Mouse (Mus musculus) cerebellum, adult 9-10 months (tissue): Measurements from ENCODE around the gene Mertk.

Source experiments
- DNase-seq: peaks from one replicate; pipeline ENCODE4 v3.0.0; 2022

Gene Mertk

DNA sequence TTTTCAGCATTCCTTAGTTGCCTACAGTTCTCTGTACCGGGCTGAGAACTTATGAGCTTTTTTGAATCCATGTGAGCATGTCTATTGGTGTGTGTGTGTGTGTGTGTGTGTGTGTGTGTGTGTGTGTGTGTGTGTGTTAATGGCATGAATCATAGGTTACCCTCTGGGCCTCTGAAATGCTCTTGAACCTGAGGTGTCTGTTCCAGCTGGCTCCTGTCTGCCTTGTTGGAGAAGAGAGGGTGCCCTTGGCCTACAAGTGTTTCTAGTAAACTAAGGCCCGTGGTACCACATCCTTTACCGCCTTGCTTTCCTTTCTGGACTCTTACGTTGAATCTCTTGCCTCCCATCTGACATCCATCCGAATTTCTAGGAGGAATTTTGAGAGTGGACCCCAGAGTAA, 27.3 kb downstream of the Mertk start:
- DNase-seq = no peak

DNA sequence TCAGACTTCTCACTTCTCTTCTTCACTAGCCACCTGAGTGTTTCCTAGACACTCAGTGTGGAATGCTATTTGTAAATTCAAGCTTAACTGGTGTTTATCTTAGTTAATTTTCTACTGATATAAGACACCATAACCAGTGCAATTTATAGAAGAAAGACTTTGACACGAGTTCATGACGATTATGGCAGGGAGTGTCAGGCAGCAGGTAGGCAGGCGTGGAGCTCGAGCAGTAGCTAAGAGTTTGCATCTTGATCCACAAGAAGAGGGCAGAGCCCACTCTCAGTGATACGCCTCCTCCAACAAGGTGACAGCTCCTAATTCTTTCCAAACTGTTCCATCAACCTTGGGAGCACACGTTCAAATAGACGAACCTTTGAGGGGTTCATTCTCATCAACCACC, 27.9 kb downstream of the Mertk start:
- no peak for DNase-seq

DNA sequence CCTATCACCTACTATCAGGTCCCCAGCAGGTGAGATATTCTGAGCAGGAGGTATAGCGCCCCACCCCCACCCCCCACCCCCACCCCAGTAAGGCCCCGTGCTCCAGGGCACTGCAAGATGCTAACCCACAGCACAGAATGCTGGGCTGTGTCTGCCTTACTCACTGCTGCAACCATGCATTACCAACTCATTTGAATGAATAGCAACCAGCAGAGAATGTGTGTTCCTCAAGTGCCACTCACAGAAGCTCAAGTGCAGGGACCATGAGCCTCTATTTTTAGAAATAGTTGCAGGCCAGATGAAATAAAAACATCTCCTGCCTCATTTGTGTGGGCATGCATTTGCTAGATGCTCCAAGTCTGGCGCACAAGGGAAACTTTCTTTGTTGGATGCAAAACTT, 28.8 kb downstream of the Mertk start:
- no peak for DNase-seq

DNA sequence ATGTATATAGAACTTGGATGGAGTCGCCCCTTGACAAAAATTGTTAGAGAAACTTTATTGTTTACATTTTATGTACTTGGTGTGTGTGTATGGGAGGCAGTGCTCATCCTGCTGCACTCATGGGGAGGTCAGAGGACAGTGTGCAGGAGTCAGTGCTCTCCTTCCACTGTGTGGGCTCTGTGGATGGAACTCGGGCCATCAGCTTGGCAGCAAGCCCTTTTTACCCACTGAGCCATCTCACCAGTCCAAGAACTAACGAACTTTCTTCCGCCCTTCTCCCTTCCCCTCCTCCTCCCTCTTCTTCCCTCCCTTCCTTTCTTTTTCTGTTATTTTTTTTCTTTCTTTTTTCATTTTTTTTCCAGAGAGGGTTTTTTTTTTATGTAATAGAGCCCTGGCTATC, 29.3 kb downstream of the Mertk start:
- no peak for DNase-seq

DNA sequence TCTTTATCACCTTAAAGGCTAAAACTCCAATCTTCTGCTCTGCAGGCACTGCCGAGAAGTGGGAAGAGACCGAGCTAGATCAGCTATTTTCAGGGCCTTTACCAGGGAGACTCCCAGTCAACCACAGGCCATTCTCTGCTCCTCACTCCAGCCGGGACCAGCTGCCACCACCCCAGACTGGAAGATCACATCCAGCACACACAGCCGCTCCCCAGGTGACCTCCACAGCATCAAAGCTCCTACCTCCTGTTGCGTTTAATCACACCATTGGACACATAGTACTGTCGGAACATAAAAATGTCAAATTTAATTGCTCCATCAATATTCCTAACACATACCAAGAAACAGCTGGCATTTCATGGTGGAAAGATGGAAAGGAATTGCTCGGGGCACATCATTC, 30.4 kb downstream of the Mertk start:
- no peak for DNase-seq

DNA sequence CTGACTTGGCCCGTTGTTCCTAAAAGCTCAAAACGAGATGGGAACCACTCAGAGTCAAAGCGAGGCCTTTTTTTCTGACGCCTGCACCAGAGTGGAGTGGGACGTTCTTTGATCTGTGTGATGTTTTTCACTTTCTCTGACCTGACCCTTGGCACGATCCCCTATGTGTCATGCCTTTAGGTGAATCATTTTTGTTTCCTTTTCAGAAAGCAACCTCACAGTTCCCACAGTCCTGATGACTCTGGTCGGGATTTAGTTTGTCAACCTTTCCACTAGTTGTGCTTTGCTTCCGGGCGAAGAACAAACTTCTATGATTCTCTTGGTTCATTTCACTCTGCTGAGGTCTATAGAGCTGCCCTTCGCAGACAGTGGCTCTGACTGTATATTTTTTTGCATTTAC, 32.8 kb downstream of the Mertk start:
- no peak for DNase-seq

DNA sequence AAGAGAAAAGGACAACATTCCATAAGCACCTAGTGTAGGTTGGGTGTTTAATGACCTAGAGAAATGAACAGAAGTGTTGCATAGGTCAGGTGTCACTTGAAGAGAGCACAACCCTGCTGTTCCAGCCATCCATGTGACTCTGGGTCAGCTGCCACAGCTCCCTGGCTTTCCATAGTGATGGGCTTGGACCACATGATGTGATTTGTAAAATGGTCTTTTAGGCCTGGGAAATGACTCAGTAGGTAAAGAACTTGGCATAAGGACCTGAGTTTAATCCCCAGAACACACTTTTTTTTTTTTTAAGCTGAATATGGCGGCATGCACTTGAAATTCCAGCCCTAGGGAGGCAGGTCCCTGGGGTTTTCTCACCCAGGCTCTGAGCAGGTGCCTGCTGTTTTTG, 33.2 kb downstream of the Mertk start:
- no peak for DNase-seq

DNA sequence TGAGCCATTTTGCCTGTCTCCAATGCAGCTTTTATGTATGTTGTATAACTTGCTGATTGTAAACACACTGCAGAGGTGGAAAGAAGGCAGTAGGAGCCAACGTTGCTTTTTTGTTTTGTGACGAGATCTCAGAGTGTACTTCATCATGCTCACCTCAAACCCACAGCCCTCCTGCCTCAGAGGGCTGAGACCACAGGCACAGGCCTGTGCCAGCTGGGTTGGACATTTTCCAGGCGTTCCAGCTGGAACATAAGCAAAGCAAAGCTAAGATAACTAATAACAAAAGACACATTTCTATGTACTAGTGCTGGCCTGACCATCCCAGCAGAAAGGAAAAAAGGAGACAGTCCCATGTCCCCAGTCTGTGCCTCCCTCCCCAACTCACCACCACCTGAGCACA, 36.3 kb downstream of the Mertk start:
- DNase-seq = no peak

DNA sequence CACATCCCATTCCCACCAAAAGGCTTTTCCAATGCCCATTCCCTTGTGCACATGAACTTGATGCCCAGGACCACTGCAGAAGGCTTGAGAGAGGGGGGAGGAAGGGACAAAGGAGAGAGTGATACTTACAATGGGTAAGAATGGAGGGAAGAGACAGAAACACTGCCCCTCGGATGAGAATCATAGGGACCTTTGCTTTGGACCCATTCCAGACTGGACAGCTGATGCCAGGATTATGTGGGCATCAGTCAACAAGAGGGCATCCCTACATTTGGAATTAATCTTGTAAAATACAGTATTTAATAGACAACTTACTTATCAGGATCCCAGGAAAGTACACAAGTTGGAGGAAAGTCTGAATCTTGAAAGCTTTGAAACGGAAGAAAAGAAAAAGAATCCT, 38.3 kb downstream of the Mertk start:
- DNase-seq = no peak

DNA sequence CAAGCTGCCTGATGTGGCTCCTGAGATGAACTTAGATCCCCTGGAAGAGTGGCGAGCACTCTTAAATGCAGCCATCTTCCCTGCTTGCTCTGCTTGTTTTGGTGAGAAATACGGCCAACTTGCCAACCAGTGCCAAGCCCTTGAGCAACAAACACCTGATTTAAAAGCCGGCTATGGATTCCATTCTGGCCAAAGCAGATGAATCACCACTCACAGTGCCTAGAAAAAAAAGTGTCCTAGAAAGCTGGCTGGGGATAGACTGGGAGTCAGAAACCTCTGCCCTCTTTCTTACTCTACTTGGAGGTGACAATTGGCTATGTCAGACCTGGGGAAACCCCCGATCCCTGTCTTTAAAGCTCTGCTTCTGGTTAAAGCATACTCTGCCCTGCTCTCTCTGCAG, 39.0 kb downstream of the Mertk start:
- DNase-seq = no peak

DNA sequence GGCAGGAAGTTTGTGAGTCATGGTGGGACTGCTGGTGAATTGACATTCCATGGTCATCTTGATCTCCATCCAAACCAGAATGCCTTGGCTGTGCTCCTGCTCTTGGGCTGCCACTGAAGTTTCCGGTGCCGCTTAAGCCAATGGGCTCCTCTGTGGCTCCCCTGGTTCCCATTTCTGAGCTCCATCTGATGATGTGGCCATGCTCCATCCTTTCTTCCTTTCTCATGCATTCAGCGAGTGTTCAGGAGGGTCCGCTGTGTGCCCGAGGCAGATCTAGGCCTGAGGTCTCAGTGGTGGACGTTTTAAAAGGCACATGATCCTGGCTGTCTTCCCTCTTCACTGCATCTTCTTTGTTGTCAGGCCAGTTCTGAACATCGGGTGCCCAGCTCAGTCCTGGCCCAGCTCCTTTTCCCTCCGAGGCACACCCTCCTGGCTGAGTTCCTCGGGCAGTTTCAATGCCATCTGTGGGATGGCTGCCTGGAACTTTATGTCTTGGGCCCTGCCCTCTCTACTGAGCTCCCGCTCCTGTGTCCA, 40.0 kb downstream of the Mertk start:
- peak; percentile 45 for DNase-seq

DNA sequence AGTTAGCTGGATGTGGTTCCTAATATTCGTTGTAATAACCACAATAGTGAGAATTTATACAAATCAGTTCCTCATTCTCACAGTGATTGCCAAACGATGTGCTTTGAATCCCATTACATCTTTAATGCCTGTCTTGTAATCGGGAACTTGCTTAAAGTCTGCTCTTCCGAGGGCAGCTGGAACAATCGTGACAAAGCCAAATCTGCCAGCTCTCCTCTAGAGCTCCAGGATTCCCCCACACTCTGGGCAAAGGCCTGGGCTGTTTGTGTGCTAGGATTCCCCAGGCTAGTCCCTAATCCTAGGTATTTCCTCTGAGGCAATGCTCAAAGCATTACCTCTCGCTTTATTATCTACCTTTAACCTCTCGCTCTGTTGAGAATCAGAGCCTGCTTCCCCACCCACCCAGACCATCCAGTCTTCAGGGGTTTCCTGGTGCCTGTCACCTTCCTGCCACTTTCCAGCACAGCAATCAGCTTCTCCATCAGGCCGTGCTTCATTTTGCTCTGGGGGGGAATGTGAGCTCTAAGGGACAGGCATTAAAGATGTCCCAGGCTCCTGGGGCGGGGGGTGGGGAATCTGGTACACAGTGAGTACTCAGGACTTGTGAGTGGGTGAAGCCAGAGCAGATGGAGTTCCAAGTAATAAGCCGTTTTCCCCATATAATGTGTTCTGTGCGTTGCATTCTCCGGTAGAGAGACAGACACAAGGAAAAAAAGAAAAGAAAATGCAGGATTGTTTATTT, 47.3 kb downstream of the Mertk start:
- DNase-seq = no peak

DNA sequence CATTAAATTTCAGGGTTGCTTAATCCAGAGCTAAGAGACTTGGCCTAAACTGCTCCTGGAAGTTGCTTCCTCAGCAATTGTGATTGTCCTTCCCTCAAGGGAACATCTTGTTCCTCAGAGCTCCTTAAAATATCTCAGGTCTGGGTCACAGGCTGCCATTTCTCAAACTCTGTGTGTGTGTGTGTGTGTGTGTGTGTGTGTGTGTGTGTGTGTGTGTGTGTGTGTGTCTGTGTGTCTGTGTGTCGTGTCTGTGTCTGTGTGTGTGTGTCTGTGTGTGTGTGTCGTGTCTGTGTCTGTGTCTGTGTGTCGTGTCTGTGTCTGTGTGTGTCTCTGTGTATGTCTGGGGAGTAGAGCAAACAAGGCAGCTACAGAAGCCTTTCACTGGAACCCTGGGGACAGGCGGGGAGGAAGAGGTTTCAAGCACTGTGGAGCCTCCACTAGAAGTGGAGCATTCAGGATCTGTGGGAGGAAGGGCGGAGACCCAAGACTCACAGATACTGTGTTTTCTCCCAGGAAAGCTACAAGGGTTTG, 47.9 kb downstream of the Mertk start:
- DNase-seq = no peak

DNA sequence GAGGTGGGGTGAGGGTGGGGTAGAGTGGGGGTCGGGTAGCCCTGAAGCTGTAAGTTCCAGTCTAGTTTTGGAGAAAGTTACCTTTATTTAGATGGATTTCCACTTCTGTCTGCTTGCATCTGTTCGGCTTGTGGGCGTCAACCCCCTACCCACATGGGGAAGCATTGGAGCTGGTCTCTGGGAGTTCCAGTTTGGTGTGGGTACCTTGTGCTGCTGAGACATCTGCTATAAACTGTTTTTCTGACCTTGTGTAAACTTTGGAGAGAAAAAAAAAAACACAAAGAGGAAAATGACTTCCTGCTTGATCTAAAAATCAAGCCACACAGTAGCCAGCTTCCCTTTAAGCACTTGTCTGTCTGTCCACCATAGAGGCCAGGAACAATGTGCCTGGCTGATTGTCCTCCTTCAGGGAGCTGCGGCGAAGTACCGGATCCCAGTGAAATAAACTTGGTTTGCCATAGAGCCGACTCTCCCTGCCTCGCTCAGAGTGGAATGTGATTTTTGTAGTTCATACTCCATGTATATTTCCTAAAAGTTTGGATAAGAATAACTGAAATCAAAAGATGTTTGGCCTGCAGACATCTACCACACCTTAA, 48.8 kb downstream of the Mertk start:
- no peak for DNase-seq

DNA sequence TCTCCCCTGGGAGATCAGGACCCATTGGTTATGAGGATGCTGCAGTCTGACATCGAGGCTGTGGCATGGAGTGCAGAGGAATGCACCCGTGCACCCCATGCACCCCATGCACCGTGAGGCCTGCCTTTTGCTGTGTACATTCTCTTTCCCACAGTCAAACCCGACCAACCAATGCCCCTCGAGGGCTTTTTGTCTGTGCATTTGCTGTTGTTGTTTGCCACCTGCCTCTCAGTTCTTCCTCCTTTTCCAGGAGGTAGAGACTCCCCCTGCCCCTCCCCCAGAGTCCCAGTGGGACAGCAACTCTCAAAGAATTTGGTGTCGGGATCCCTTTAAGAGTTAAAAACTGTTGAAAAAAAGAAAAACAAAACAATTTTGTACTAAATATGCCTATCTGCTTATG, 49.4 kb downstream of the Mertk start:
- DNase-seq = no peak

DNA sequence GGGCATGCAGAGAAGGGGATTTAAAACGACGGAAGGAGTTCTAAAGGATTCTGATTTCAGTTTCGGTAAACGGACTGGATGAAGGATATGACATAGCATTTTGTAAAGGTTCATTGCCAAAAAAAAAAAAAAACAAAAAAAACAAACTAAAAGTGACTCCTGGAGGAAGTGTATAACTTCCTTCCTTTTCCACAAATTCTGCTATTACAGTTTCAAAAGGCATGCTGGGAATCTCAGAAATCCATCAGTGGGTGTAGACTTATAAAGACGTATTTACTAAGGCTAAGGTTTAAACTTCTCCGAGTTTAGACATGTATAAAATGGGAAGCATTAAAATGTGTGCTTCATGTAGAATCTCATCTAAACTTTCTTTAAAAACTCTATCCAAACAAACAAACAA, 52.3 kb downstream of the Mertk start:
- DNase-seq = no peak

DNA sequence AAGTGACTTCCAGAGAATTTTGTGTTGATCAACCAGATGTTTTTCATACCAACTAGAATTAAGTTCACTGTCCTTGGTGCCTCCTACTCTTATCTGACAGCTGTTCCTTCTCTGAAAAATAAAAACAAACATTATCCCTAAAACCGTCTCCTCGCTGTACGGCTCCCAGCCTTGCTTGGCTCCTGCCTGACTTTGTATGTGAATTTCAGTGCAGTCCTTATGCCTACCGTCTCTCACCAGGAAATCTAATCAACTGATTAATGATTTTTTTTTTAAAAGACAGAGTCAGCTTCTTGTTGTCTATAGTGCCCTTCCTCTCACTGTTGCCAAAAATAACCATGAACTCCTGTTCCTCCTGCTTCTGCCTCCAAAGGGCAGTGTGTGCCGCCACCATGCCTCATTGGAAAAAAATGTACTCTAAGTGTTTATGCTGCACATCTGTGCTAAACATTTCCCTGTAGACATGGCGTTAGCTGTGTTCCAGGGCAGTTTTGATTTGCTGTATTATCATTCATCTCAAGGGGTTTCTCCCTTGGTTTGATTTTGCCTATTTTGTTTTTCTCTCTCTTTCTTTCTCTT, 54.6 kb downstream of the Mertk start:
- no peak for DNase-seq

DNA sequence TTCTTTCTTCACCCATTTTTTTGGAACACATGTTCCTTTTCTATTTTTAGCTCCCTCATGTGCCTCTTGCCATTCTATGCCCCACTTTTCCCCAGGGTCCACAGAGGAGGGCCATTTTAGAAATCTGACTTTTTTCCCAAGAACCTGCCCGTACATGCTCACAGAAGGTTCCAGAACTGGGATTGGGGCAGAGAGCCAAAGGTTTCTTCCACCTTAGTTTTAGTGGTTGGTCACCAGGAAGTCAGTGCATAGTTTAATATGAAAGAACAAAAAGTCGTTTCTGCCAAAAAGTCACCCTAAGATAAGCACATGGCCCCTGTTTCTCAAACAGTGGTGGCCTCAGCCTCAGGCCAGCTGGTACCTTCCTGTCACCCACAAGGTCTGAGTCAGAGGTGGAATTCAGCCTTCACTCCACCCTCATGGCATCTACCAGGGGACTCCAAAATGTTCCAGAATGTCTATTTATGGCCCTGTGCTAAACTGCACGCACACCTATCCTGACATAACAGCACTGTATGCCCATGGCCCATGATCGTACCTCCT, 56.5 kb downstream of the Mertk start:
- DNase-seq = no peak

DNA sequence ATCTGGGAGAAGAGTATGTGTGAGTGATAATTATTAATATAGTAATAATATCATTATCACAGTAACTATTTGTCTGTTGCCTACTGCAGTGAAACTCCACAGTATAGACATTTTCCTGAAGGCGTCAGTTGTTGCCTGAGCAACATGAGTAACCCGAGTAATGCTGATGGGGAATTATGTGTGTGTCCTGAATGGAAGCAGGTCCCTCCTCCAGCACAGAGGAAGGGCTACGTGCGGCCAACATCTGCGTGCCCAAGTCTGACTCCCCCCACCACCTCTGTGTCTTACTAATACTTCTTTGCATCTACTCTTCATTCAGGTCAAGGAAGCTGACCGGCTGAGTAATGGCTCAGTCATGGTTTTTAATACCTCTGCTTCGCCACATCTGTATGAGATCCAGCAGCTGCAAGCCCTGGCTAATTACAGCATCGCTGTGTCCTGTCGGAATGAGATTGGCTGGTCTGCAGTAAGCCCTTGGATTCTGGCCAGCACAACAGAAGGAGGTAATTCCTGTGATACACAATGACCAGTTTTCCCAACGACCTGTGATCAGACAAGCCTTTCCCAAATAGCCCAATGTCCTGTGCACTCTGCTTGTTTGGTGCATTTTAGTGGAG, 60.1 kb downstream of the Mertk start:
- no peak for DNase-seq

DNA sequence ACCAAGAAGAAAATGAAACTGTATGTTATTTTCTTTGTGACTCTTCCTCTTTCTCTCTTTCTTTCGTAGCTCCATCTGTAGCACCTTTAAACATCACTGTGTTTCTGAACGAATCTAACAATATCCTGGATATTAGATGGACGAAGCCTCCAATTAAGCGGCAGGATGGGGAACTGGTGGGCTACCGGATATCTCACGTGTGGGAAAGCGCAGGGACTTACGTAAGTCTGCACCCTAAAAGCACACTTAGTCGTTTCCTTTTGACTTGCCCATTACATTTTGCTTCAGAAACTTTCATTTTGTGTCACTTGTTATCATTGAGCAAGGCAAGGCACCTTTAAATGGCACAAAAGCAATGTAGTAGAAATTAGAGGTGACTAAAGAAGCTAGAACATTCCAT, 63.3 kb downstream of the Mertk start:
- no peak for DNase-seq

DNA sequence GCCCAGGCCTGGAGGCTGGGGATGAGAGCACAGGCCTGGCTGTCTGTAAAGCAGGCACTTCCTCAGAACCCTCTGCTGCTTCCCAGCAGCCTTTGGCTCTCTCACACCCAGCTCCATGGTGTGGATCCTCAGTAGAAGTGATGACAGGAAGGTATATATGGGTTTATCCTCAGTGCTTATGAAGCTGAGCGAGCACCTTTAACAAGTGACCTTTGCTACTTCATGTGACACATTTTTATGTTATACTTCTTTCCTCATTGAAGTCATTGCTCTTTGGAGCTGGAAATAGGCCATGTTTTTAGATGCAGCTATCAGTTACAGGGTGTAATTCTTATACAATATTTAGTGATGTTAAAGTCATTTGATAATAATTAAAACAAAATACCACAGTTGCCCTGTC, 67.0 kb downstream of the Mertk start:
- no peak for DNase-seq

DNA sequence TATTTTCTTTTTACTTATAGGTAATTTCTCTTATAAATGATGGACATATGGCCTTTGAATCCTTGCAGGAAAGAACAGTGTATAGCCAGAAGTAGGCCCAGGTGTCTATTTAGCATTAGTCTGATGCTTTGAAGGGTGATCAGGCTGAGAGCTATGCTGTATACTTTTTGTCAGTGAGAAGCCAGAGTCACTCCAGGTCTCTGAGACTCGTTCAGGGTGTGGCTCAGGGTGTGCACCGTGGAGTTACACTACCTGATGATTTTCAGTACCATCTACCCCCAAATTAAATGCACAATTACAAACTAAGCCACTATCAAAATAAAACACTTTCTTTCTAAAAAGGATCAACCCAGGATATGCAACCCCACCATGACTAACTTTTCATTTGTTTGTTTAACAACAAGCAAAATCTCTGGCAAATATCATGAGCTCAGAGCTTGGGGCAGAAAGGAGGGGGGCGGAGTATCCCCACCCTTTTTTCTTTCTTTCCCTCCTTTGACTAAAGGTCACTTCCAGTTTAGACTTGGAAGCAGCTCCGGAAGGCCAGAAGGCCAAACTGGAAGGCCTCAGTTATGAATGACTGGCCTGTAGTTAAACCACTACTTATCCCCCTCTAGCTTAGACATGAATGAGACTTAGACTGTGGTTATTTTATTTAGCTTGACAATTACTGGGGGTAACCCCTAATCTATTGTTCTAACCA, 69.9 kb downstream of the Mertk start:
- no peak for DNase-seq

DNA sequence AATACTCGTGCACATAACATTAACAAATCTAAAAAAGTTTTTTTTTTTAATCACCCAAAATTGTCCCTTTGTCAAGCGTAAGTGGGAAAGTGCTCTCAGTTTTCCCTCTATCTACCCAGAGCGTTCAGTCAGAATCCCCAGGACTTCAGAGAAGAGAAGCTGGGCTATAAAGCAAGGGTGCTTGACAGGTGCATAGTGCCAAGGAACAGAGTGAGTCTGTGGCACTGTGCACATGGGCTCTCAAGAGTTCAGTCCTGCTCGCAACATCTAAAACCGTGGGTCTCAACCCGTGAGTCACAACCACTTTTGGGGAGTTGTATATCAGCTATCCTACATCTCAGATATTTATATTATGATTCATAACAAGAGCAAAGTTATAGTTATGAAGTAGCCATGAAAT, 71.8 kb downstream of the Mertk start:
- DNase-seq = no peak
